Mouse (Mus musculus): Measurements from ENCODE around the gene Bud23. TPM values are rescaled to one million over a fixed set of nuclear protein-coding genes. Genes with fewer than 3 reads are reported as not detected.

The Bud23 gene
- polyA plus RNA-seq, 1 experiment from 2014 or later, result 83.0 TPM

DNA sequence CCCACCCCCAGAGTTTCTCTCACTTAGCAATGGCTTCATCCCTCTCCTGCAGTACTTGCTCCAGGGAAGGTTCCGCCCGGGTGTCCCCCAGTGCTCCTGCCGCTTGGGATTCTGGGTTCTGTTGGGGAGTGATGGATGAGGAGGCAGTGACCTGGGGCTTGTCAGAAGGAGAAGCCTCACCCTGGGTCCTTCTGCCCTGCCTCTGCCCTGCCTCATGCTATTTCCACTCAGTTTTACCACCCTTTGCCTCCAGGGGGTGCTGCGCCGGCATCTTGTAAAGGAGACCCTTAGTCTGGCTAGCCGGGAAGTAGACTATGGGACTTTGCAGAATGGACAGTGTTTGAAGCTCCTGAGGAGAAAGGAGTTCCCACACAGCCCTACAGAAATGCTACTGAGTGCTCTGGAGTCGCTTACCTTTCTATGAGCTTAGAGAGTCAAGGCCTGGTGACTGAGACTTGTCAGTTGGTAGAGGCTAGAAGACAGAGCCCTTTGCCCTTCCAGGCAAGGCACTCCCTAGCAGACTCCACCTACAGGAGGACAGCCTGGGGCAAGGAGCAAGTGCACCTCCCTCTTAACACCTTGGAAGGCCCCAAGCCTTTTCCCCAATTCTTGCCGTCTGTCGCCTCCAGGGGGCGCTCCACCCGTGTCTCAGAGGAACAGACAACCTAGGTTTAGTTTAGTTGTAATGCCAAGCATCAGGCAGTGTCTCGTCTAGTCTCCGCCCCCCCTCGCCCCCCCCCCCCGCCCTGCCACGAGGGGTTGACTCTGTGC, 51.9 kb downstream of the Bud23 start:
- 6% methylated on average over 16 of the region's 16 CpGs for WGBS
- Histone ChIP-seq H3K36me3 (no peaks in the 10 kb centered on the region), H3K9ac (peak overlapping the region; percentile 44; the same call in 1 of the 2 replicates), H3K4me1 (replicated peaks) (peaks cover 39% of the 10 kb centered on the region), H3K4me2 (peak overlapping the region; percentile 36), H3K27me3 (no peaks in the 10 kb centered on the region), H3K4me3 (peak overlapping the region; percentile 20), H3K9me3 (no peaks in the 10 kb centered on the region), H3K27ac (replicated peaks) (no peak overlapping the region)
- ATAC-seq (ENCODE audit: low read depth), result no peak

DNA sequence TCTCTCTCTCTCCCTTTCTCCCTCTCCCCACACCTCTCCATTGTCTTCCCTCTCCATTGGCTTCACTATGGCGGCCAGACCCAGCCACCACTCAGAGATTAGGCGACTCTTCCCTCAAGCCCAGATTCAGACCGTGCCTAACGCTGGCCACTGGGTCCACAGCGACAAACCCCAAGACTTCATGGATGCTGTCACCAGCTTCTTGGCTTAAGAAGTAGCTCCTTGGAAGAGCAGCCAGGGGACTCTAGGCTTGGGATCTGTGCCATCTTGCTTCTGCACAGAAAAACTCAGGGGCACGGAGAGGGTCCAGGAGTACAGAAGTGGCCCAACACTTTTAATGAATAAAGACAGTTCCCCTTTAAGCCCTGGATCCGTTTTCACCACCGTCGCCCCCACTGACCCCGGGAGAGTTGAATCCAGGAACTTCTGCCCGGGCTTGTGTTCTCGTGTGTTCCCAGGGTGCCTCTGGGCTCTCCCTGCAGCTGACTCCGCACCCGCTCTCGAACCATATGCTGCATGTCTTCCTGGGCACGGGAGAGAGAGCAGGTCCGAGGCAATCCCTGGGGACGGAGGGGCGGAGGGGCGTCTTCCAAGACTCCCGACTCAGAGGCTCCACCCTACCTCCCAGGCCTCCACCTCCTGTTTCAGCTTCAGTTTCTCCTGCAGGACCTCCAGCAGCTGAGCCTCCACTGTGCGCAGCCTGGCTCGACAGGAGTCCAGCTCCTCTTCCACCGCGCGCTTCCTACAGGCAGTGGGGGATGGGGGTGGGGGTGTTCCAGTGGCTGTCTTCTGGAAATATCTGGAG, 52.7 kb downstream of the Bud23 start:
- no peak for ATAC-seq (ENCODE audit: low read depth)
- Histone ChIP-seq H3K4me3 (peak overlapping the region; percentile 20), H3K4me2 (peak overlapping the region; percentile 36), H3K36me3 (no peaks in the 10 kb centered on the region), H3K27me3 (no peaks in the 10 kb centered on the region), H3K4me1 (replicated peaks) (peaks cover 41% of the 10 kb centered on the region), H3K9me3 (no peaks in the 10 kb centered on the region), H3K9ac (peak overlapping the region; percentile 44), H3K27ac (replicated peaks) (0 out of 2 replicates have a peak overlapping the region, but pooled peaks have one; percentile 14)
- 31% methylated on average over 26 of the region's 26 CpGs for WGBS

DNA sequence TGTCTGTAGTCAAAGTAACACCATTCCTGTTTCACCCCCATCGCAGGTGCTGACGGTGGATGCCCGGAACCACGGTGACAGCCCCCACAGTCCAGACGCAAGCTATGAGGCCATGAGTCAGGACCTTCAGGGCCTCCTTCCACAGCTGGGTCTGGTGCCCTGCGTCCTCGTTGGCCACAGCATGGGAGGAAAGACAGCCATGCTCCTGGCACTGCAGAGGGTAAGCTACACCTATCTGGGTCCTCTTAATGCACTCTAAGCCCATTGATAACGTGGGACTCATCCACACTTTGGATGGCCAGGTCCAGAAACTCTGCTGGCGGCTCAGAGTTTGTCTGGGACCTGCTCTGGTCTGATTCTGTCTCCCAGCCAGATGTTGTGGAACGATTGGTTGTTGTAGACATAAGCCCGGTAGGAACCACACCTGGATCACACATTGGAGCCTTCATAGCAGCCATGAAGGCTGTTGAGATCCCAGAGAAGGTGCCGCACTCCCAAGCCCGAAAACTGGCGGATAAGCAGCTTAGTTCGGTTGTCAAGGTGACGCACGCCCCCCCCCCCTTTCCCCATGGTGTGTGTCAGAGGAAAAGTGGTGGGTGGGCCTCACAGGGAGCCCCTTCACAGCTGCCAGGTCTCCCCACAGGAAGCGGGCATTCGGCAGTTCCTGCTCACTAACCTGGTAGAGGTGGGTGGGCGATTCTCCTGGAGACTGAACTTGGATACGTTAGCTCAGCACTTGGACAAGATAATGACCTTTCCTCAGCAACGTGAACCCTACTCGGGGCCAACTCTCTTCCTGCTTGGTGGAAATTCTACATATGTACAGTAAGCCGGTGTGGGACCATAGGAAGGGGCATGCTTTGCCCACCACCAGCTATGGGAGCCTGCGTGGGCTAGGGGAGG, 53.7 kb downstream of the Bud23 start:
- Histone ChIP-seq H3K27ac (replicated peaks) (no peak overlapping the region), H3K36me3 (no peaks in the 10 kb centered on the region), H3K9me3 (no peaks in the 10 kb centered on the region), H3K27me3 (no peaks in the 10 kb centered on the region), H3K9ac (no peak overlapping the region), H3K4me2 (peak overlapping the region; percentile 79; the same call in 1 of the 2 replicates), H3K4me1 (replicated peaks) (peaks cover 41% of the 10 kb centered on the region), H3K4me3 (0 out of 2 replicates have a peak overlapping the region, but pooled peaks have one; percentile 61)
- ATAC-seq (ENCODE audit: low read depth), result no peak
- WGBS, result 91% methylated on average over 25 of the region's 25 CpGs

DNA sequence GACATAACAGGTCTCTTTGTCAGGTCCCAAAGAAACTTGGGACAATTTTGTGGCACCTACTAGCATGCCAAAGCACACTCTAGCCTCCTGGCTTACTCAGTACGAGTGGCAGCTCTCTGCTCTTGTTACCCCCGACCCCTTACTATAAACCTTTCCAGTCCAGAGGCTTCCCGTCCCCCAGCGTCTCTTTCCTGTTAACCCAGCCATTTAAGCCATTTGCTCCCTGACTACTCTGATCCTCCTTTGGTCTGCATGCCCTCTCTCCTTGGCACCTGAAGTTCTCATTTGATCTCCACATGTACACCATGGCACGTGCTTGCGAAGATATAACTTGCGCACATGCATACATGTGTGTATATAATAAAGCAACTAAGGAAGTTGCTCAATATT, 54.4 kb downstream of the Bud23 start:
- Histone ChIP-seq H3K4me1 (replicated peaks) (peaks cover 41% of the 10 kb centered on the region), H3K36me3 (no peaks in the 10 kb centered on the region), H3K27ac (replicated peaks) (peak overlapping the region; percentile 98; the same call in 1 of the 2 replicates), H3K9ac (peak overlapping the region; percentile 84), H3K27me3 (no peaks in the 10 kb centered on the region), H3K4me2 (peak overlapping the region; percentile 79), H3K4me3 (peak overlapping the region; percentile 61), H3K9me3 (no peaks in the 10 kb centered on the region)
- no peak for ATAC-seq (ENCODE audit: low read depth)
- WGBS, result 60% methylated on average over 7 of the region's 7 CpGs

DNA sequence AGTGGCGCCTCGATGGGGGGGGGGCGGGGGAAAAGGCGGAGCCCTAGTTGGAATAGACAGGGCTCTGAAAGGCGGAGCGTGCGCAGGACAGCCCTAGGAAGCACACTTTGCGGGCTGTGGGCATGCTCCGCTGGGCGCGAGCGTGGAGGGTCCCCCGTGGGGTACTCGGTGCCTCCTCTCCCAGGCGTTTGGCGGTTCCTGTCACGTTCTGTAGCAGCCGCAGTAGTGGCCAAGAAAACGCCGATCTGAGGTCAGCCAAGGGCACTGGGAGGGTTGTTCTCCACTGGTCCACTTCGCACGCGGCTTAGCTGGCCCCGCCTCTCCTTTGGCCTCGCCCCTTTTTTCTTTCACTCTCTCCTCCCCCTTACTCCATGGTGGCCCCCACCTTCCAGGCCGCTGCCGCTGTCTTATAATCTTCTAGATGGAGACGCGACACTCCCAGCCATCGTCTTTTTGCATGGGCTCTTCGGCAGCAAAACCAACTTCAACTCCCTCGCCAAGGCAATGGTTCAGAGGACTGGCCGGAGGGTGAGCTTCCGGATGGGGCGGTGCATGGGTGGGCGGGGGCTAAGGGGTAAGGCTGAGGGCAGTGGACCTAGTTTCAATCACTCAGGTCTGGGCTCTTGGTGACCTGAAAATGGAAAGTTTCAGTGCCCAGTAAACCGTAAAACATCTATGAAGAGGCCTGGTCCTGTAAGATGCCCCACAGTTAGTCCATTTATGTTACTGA, 55.0 kb downstream of the Bud23 start:
- Histone ChIP-seq H3K27ac (replicated peaks) (peak overlapping the region; percentile 98), H3K27me3 (no peaks in the 10 kb centered on the region), H3K4me1 (replicated peaks) (peaks cover 41% of the 10 kb centered on the region), H3K9me3 (no peaks in the 10 kb centered on the region), H3K4me3 (peak overlapping the region; percentile 61), H3K9ac (peak overlapping the region; percentile 84), H3K36me3 (no peaks in the 10 kb centered on the region), H3K4me2 (peak overlapping the region; percentile 79)
- WGBS, result 1% methylated on average over 37 of the region's 37 CpGs
- ATAC-seq (ENCODE audit: low read depth), result peak; percentile 89

GRCm38 (mm10) chr5:135008671-135009589, 55.8 kb downstream of the Bud23 start, which contains the start of gene Abhd11:
Gene Abhd11, plus strand, starts transcription at chr5:135009152.
- ATAC-seq (ENCODE audit: low read depth), result peak; percentile 91
- no peaks in the 10 kb centered on the region for H3K36me3 ChIP-seq
- peak within 1 kb of the TSS; percentile 61 for H3K4me3 ChIP-seq
- WGBS, result under 1% methylated on average over 52 of the region's 52 CpGs
- no peaks in the 10 kb centered on the region for H3K9me3 ChIP-seq
- H3K4me1 ChIP-seq (replicated peaks), result peaks cover 41% of the 10 kb centered on the region
- H3K4me2 ChIP-seq, result peak within 1 kb of the TSS; percentile 79
- H3K27me3 ChIP-seq, result no peaks in the 10 kb centered on the region
- H3K27ac ChIP-seq (replicated peaks), result peak within 1 kb of the TSS; percentile 98
- peak within 1 kb of the TSS; percentile 84 for H3K9ac ChIP-seq

DNA sequence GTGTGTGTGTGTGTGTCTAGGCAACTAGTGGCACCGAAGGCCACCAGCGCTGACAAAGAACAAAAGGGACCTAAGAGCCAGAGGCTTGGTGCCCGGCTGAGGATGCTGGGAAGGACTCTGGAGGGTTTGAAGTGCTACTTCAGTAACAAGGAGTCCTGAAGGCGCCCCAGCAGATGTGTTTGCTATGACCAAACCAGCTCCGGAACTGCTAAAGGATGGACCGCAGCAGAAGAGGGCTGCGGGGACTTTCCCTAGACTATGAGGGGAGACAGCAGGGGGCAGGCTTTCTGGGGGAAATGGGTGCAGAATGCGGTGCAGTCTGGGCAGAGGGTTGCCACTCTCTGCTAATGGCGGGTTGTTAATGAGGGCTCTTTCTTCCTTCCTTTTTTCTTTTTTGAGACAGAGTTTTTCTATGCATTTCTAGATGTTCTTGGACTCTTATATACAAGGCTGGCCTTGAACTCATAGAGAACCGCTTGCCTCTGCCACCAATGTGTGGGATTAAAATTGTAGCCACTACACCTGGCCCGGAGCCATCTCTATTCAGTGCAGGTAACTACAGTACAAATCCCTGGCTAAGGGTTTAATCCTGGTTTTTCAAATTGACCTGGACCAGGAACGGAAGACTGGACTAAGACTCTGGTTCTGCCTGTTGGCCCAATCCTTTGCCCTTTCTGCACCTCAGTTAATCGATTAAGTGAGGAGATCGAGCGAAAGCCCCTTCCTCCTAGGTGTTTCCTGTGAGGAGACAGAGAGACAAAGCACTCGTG, 56.8 kb downstream of the Bud23 start:
- no peak for ATAC-seq (ENCODE audit: low read depth)
- H3K4me2 ChIP-seq, result peak overlapping the region; percentile 79
- peak overlapping the region; percentile 84 for H3K9ac ChIP-seq
- H3K36me3 ChIP-seq, result no peaks in the 10 kb centered on the region
- H3K9me3 ChIP-seq, result no peaks in the 10 kb centered on the region
- peak overlapping the region; percentile 98 for H3K27ac ChIP-seq (replicated peaks)
- peaks cover 39% of the 10 kb centered on the region for H3K4me1 ChIP-seq (replicated peaks)
- WGBS, result 33% methylated on average over 16 of the region's 16 CpGs
- no peaks in the 10 kb centered on the region for H3K27me3 ChIP-seq
- H3K4me3 ChIP-seq, result peak overlapping the region; percentile 61

Other genes with a start within 250 kb of the Bud23 start
- not detected in 2 replicates for gene Tmem270, start 158.2 kb downstream of the Bud23 start, polyA plus RNA-seq (2015; fragmentation: Nextera tagmentation; extraction: Ambion mirVana)
- 0.29 and 0.49 TPM in 2 replicates for gene Cldn13, start 149.4 kb downstream of the Bud23 start, polyA plus RNA-seq (2015; fragmentation: Nextera tagmentation; extraction: Ambion mirVana)
- 8.8 and 9.0 TPM in 2 replicates for gene Mettl27, start 132.6 kb downstream of the Bud23 start, polyA plus RNA-seq (2015; fragmentation: Nextera tagmentation; extraction: Ambion mirVana)
- 0.38 and 0.85 TPM in 2 replicates for gene Cldn4, start 118.0 kb downstream of the Bud23 start, polyA plus RNA-seq (2015; fragmentation: Nextera tagmentation; extraction: Ambion mirVana)
- gene Cldn3, start 78.7 kb downstream of the Bud23 start, polyA plus RNA-seq (2015; fragmentation: Nextera tagmentation; extraction: Ambion mirVana), result 0.81 and 2.4 TPM in 2 replicates
- gene Abhd11, start 55.8 kb downstream of the Bud23 start, polyA plus RNA-seq (2015; fragmentation: Nextera tagmentation; extraction: Ambion mirVana), result 63.6 and 72.2 TPM in 2 replicates
- gene Stx1a, start 41.5 kb downstream of the Bud23 start, polyA plus RNA-seq (2015; fragmentation: Nextera tagmentation; extraction: Ambion mirVana), result 76.8 and 90.9 TPM in 2 replicates
- 35.5 and 37.1 TPM in 2 replicates for gene Dnajc30, start 757 bp downstream of the Bud23 start, polyA plus RNA-seq (2015; fragmentation: Nextera tagmentation; extraction: Ambion mirVana)
- gene Vps37d, start 13.3 kb upstream of the Bud23 start, polyA plus RNA-seq (2015; fragmentation: Nextera tagmentation; extraction: Ambion mirVana), result 26.3 and 31.7 TPM in 2 replicates
- gene Mlxipl, start 24.9 kb upstream of the Bud23 start, polyA plus RNA-seq (2015; fragmentation: Nextera tagmentation; extraction: Ambion mirVana), result 0.56 and 1.2 TPM in 2 replicates
- 15.9 and 18.5 TPM in 2 replicates for gene Tbl2, start 84.7 kb upstream of the Bud23 start, polyA plus RNA-seq (2015; fragmentation: Nextera tagmentation; extraction: Ambion mirVana)
- 49.2 and 50.0 TPM in 2 replicates for gene Bcl7b, start 103.3 kb upstream of the Bud23 start, polyA plus RNA-seq (2015; fragmentation: Nextera tagmentation; extraction: Ambion mirVana)
- 32.0 and 35.9 TPM in 2 replicates for gene Baz1b, start 122.3 kb upstream of the Bud23 start, polyA plus RNA-seq (2015; fragmentation: Nextera tagmentation; extraction: Ambion mirVana)
- 11.6 and 12.1 TPM in 2 replicates for gene Fzd9, start 186.3 kb upstream of the Bud23 start, polyA plus RNA-seq (2015; fragmentation: Nextera tagmentation; extraction: Ambion mirVana)